ENCODE assay signal across 14 mouse cellular contexts in the genomic region with DNA sequence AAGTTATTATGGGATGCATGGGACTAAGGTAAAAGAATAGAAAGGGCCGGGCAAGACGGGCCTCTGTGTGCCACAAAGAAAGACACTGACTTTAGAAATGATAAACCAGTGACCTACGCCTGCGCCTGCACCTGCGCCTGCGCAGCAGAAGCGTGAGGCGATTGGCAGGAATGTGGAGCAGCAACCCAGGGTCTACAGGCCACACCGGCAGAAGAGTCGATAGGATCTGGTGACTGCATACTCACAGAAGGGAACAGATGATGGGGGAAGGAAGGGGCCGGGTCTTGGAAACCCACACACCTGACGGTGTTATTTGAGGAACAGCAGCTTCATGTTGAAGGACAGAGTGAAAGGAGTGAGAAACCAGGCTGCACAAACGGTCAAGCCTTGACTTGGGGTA. TPM values are rescaled to one million over a fixed set of nuclear protein-coding genes. Genes with fewer than 3 reads are reported as not detected.
DNase-seq lines count a peak whose midpoint lies in the region; ATAC-seq lines count a peak whose summit lies in the region.
"Had no signal": no experiment of that assay in that cellular context is flagged by ENCODE, and none has a peak within 500 bp of the region (broad histone marks: within the 10 kb centered on the region; RNA-seq: fewer than 3 reads in every experiment).

No protein-coding gene starts in this region.

- H3K27ac ChIP-seq in heart, embryonic 10.5 days: peak overlapping the region; percentile 36; the same call in 1 of the 2 replicates
- H3K27ac ChIP-seq in stomach, embryonic 16.5 days (ENCODE audit: low read length): no peak overlapping the region
- H3K27ac ChIP-seq: limb, embryonic 10.5 days; liver, embryonic 12.5 days had no signal

- DNase-seq in heart, embryonic 10.5 days (ENCODE audit: low spot score): no peak
- DNase-seq in heart, adult 9 months (ENCODE audit: low spot score in 2 of 2): no peak
- peak; percentile 68 for DNase-seq in ZHBTc4 (ENCODE audit: low read depth, low spot score)
- DNase-seq in c-Kit-positive CD71-positive TER-119-positive erythroid progenitor cells, embryonic 14.5 days (ENCODE audit: low spot score): no peak
- DNase-seq in gastrocnemius, adult 18-20 months (ENCODE audit: low spot score): no peak
- DNase-seq: adrenal gland, adult 2 months; B cell, adult 2 months; lung, postnatal 10 days had no signal

- H3K27me3 ChIP-seq in heart, embryonic 10.5 days (ENCODE audit: insufficient read depth, poor library complexity, severe bottlenecking): no peaks in the 10 kb centered on the region
- H3K27me3 ChIP-seq in megakaryocyte, embryonic 14.5 days (replicated peaks): peaks cover 2% of the 10 kb centered on the region
- no peaks in the 10 kb centered on the region for H3K27me3 ChIP-seq in stomach, embryonic 16.5 days (ENCODE audit: control insufficient read depth, insufficient read depth, low read length)
- H3K27me3 ChIP-seq: embryonic facial prominence, embryonic 12.5 days had no signal

- 50% methylated on average over 13 of the region's 13 CpGs for WGBS in heart, embryonic 10.5 days
- WGBS in stomach, embryonic 16.5 days: 65% methylated on average over 13 of the region's 13 CpGs

- H3K4me1 ChIP-seq in heart, embryonic 10.5 days: peaks cover 21% of the 10 kb centered on the region
- peaks cover 4% of the 10 kb centered on the region for H3K4me1 ChIP-seq in megakaryocyte, embryonic 14.5 days
- peaks cover 9% of the 10 kb centered on the region; the same call in 1 of the 2 replicates for H3K4me1 ChIP-seq in stomach, embryonic 16.5 days (ENCODE audit: control insufficient read depth, insufficient read depth, low read length)
- H3K4me1 ChIP-seq: liver, embryonic 12.5 days had no signal

- H3K9me3 ChIP-seq in heart, embryonic 10.5 days: no peaks in the 10 kb centered on the region
- no peaks in the 10 kb centered on the region for H3K9me3 ChIP-seq in megakaryocyte, embryonic 14.5 days
- H3K9me3 ChIP-seq in stomach, embryonic 16.5 days (replicated peaks; ENCODE audit: control insufficient read depth, low read length): no peaks in the 10 kb centered on the region
- H3K9me3 ChIP-seq: embryonic facial prominence, embryonic 12.5 days; limb, embryonic 10.5 days; liver, embryonic 12.5 days had no signal

- H3K4me2 ChIP-seq in stomach, embryonic 16.5 days (ENCODE audit: low read depth, low read length): 0 out of 2 replicates have a peak overlapping the region, but pooled peaks have one; percentile 3
- H3K4me2 ChIP-seq: embryonic facial prominence, embryonic 12.5 days; liver, embryonic 12.5 days had no signal

- no peak for ATAC-seq in megakaryocyte, adult 5-6 weeks (ENCODE audit: poor library complexity, severe bottlenecking)
- ATAC-seq in stomach, embryonic 16.5 days (ENCODE audit: insufficient read depth, low FRiP score): no peak
- ATAC-seq: liver, embryonic 12.5 days had no signal

- no peaks in the 10 kb centered on the region for H3K36me3 ChIP-seq in heart, embryonic 10.5 days
- no peaks in the 10 kb centered on the region for H3K36me3 ChIP-seq in megakaryocyte, embryonic 14.5 days (replicated peaks; ENCODE audit: low read length)
- no peaks in the 10 kb centered on the region for H3K36me3 ChIP-seq in stomach, embryonic 16.5 days (ENCODE audit: control insufficient read depth, insufficient read depth, low read length)
- H3K36me3 ChIP-seq: embryonic facial prominence, embryonic 12.5 days; limb, embryonic 10.5 days; liver, embryonic 12.5 days had no signal

- H3K4me3 ChIP-seq in heart, embryonic 10.5 days: no peak overlapping the region
- peak overlapping the region; percentile 18 for H3K4me3 ChIP-seq in megakaryocyte, embryonic 14.5 days (replicated peaks)
- no peak overlapping the region for H3K4me3 ChIP-seq in stomach, embryonic 16.5 days (replicated peaks; ENCODE audit: low read length)
- H3K4me3 ChIP-seq: embryonic facial prominence, embryonic 12.5 days; limb, embryonic 10.5 days; liver, embryonic 12.5 days had no signal

- no peak overlapping the region for H3K9ac ChIP-seq in stomach, embryonic 16.5 days (ENCODE audit: low read length)
- H3K9ac ChIP-seq: embryonic facial prominence, embryonic 12.5 days; liver, embryonic 12.5 days had no signal

RNA-seq across cellular contexts. Expression of gene Eps8, which starts 24.3 kb away (rescaled TPM):
- 14.9 and 16.3 TPM in 2 replicates for polyA plus RNA-seq in heart, embryonic 10.5 days (2016; fragmentation: Nextera tagmentation; extraction: Ambion mirVana)
- 0.47 and 0.61 TPM in 2 replicates for polyA plus RNA-seq in megakaryocyte, embryonic 14.5 days (2012; ENCODE audit: insufficient read depth, low replicate concordance)
- total RNA-seq in megakaryocyte, adult 5-6 weeks (2015): 27.2 and 34.8 TPM in 2 replicates
- total RNA-seq in megakaryocyte, adult 5-6 weeks (2017): 28.9 and 32.4 TPM in 2 replicates
- 33.4 and 37.9 TPM in 2 replicates for polyA plus RNA-seq in stomach, embryonic 16.5 days (2015; fragmentation: Nextera tagmentation; extraction: Ambion mirVana)
- 1 to 10 TPM; 3.7 to 4.8 TPM for total RNA-seq in gastrocnemius, adult 18-20 months (2021)
